Mouse (Mus musculus) heart, postnatal 25 days (tissue): ENCODE data around the gene Srsf4. TPM values are rescaled to one million over a fixed set of nuclear protein-coding genes. Genes with fewer than 3 reads are reported as not detected.

ENCODE experiments used
- DNase-seq: peaks from one replicate; pipeline ENCODE4 v3.0.0; 2022; ENCODE audit warnings: low spot score
- intact Hi-C: fragments of 180-260 bp; cut with DNase I; formaldehyde crosslinking; loops from one replicate; pipeline ENCODE4 v1.15.1; 2025
- total RNA-seq, 2 experiments: library from RNA; stranded (reverse); gene quantifications; 2 replicates each; pipeline ENCODE4 v1.2.3; 2021

Srsf4 gene
- total RNA-seq, 2 experiments from 2014 or later, result 32.8 to 38.4 TPM

DNA sequence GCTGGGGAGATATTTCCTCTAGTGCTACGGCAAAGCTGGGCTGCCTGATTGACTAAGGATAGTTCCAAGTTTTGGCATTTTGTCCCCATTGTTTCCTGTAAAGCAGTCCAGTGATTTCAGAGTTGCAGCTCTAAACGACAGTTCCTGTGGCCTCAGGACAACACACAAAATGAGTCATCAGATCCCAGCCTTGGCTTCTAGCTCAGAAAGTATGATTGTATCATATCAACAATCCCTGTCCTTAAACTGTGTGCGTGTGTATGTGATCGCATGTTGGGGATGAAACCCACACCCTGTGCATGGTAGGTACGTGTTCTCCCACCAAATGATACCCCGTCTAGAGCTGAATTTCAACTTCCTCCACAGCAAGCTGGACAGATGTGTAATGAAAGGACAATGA, 55.7 kb downstream of the Srsf4 start:
- intact Hi-C loops, result no loop called here
- DNase-seq, result no peak

DNA sequence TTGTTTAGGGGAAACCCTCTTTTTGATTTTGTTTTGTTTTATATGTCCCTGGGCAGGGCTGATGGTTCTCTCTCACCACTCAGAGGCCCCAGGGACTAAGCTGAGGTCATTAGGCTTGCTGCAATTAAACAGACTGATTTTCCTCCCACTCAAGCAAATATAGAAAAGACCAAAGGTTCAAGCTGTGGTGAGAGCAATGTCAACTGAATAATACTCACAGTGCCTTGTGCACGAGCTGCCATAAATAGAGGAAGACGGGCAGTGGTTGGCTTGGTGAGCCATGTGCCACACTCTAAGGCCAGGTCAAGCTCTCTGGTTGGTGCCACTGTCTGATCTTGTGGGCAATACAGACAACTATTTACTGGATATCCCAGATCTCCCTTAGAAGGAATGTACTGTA, 66.0 kb downstream of the Srsf4 start:
- intact Hi-C loops, result no loop called here
- DNase-seq, result no peak

- no peak for DNase-seq
- intact Hi-C loops, result no loop called here
Observed at GRCm38 (mm10) chr4:131940846-131941245, 67.4 kb downstream of the Srsf4 start.

DNA sequence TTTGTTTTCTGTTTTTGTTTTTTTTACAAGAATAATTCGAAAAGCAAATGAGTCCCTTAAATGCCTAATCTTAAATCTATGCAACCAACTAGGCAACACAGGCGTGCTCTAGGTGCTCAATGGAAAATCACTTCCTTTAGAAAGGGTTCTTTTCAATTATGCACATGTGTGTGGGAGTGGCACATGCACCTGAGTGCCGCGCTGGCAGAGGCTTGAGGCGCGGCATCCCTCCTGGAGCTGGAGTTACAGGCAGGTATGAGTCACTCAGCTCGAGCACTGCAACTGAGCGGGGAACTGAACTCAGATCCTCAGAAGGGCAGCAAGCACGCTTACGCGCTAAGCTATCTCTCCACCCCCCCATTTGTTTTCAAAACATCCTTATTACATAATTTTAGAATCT, 74.4 kb downstream of the Srsf4 start:
- intact Hi-C loops, result no loop called here
- DNase-seq, result no peak

DNA sequence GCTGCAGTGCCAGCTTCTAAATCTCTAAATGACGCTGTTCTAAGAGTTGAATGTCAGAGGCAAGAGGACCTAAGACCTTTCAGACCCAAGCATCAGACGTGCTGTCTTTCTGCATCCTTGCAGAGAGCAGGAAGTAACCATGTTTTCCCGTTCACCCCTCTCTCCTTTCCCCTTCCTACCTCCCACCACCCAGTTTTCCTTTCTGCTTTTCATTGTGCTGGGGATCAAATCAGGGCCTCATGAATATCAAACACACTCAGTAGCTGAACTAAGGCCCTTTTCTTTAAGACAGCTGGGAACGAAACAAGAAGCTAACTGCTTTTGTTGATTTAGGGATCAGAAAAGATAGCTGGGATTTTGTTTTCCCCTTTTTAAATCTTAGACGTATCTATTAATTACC, 76.5 kb downstream of the Srsf4 start:
- DNase-seq, result no peak
- intact Hi-C loops, result no loop called here

DNA sequence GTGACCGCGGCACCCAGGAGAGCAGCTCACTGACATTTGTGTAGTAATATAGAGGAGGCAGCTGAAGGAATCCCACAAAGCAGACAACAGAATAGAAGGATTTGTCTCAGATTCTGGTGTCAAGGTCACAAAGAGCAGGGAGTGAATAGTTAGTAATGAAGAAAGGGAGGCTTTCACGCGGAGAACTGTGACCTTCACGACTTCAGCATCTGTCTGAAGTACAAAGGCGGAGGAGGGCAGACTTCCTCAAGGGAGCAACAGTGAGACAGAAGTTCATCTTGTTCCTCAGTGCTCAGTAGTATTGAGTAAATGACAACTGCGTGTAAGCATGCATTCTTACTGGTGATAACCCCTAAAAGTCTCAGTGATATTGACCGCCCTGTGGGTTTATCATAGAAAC, 77.2 kb downstream of the Srsf4 start:
- intact Hi-C loops, result no loop called here
- no peak for DNase-seq

Other genes starting within 250 kb of the Srsf4 start
- 1 to 10 TPM; 2.8 to 7.4 TPM for gene Ptpru, start 35.3 kb upstream of the Srsf4 start, total RNA-seq
- 10 to 100 TPM; 25.5 to 26.5 TPM for gene Mecr, start 30.1 kb upstream of the Srsf4 start, total RNA-seq
- gene Tmem200b, start 48.2 kb downstream of the Srsf4 start, total RNA-seq, result 1 to 10 TPM; 5.9 to 9.6 TPM
- under 1 TPM in 1 of 2 experiments, not detected in 1; 0.17 TPM for gene Gm10300, start 201.1 kb downstream of the Srsf4 start, total RNA-seq
- 100 to 1,000 TPM; 144 to 184 TPM for gene Epb41, start 201.7 kb downstream of the Srsf4 start, total RNA-seq